Mouse (Mus musculus) CH12.LX (cell line): ENCODE measurements around the gene Zbtb1. TPM values are rescaled to one million over a fixed set of nuclear protein-coding genes. Genes with fewer than 3 reads are reported as not detected.

Experiments used
- DNase-seq: peaks from one replicate; pipeline ENCODE4 v3.0.0-alpha.2; 2013; ENCODE audit errors: extremely low read depth
- H3K27ac ChIP-seq: 2 replicates; pipeline ENCODE4 v1.5.1; 2012; ENCODE audit warnings: low read depth, mild to moderate bottlenecking, control low read depth, moderate library complexity; ENCODE audit not compliant: insufficient read depth
- H3K27me3 ChIP-seq: replicated peaks from 2 replicates; pipeline ENCODE3; 2012; ENCODE audit warnings: inconsistent platforms
- H3K36me3 ChIP-seq, 2 experiments: replicated peaks in 1 of 2; 2 replicates each; pipeline versions ENCODE3 to v1.6.1; 2012; ENCODE audit warnings: inconsistent platforms in 1 of 2, low read length in 1 of 2, mild to moderate bottlenecking in 1 of 2, mixed read lengths in 1 of 2, moderate library complexity in 1 of 2; ENCODE audit not compliant: control insufficient read depth in 1 of 2, insufficient read depth in 1 of 2
- H3K4me1 ChIP-seq, 2 experiments: 2 replicates each; pipeline ENCODE4 v1.6.1; 2012; ENCODE audit warnings: inconsistent platforms in 1 of 2, moderate library complexity in 1 of 2; ENCODE audit not compliant: insufficient read depth in 2 of 2, control insufficient read depth in 1 of 2
- H3K4me2 ChIP-seq: 2 replicates; pipeline ENCODE4 v1.6.1; 2012; ENCODE audit warnings: low read depth, mild to moderate bottlenecking, control low read depth; ENCODE audit not compliant: poor library complexity, insufficient read depth, severe bottlenecking
- H3K4me3 ChIP-seq, 3 experiments: fragments of 150-350 bp in 1 of 3; sonication (generic) in 1 of 3; replicated peaks in 1 of 3; 2 replicates each; pipeline versions ENCODE3 to v1.5.1; 2011 to 2012; ENCODE audit warnings: low read depth in 2 of 3, low read length in 2 of 3, mild to moderate bottlenecking in 2 of 3, moderate library complexity in 2 of 3, control low read depth in 1 of 3, improper control_type of control experiment in 1 of 3, inconsistent platforms in 1 of 3, mixed read lengths in 1 of 3; ENCODE audit not compliant: poor library complexity in 1 of 3
- H3K79me2 ChIP-seq: replicated peaks from 2 replicates; pipeline ENCODE4 v1.6.1; 2012; ENCODE audit warnings: mild to moderate bottlenecking, moderate library complexity; ENCODE audit not compliant: control insufficient read depth, poor library complexity, insufficient read depth, severe bottlenecking; ENCODE audit errors: extremely low read depth
- H3K9ac ChIP-seq: 2 replicates; pipeline ENCODE4 v1.6.1; 2012; ENCODE audit warnings: low read depth, mild to moderate bottlenecking, control low read depth, moderate library complexity; ENCODE audit not compliant: insufficient read depth
- H3K9me3 ChIP-seq: replicated peaks from 2 replicates; pipeline ENCODE3; 2012; ENCODE audit warnings: low read length, inconsistent platforms, mixed read lengths
- BHLHE40 ChIP-seq: IDR thresholded peaks from 2 replicates; pipeline ENCODE4 v1.6.1; 2011; ENCODE audit warnings: mild to moderate bottlenecking, low read depth, low read length, improper control_type of control experiment
- CTCF ChIP-seq, 2 experiments: IDR thresholded peaks in 1 of 2; conservative IDR thresholded peaks in 1 of 2; 2 replicates each; pipeline ENCODE4 v1.5.1; 2011 to 2012; ENCODE audit warnings: low read depth in 2 of 2, low read length in 2 of 2, improper control_type of control experiment in 1 of 2, inconsistent platforms in 1 of 2, mild to moderate bottlenecking in 1 of 2, moderate library complexity in 1 of 2
- ELF1 ChIP-seq: IDR thresholded peaks from 2 replicates; pipeline ENCODE4 v1.6.1; 2014; ENCODE audit warnings: low read depth, mild to moderate bottlenecking, inconsistent platforms, low read length, improper control_type of control experiment
- ETS1 ChIP-seq: conservative IDR thresholded peaks from 2 replicates; pipeline ENCODE4 v1.6.1; 2012; ENCODE audit warnings: low read depth, mild to moderate bottlenecking, inconsistent platforms, low read length, improper control_type of control experiment, moderate library complexity
- GABPA ChIP-seq: IDR thresholded peaks from 2 replicates; pipeline ENCODE4 v1.6.1; 2012; ENCODE audit warnings: low read depth, low read length, improper control_type of control experiment, inconsistent platforms; ENCODE audit not compliant: insufficient replicate concordance
- IRF4 ChIP-seq: IDR thresholded peaks from 2 replicates; pipeline ENCODE4 v1.6.1; 2014; ENCODE audit warnings: low read depth, mild to moderate bottlenecking, inconsistent platforms, low read length, improper control_type of control experiment
- JUN ChIP-seq: IDR thresholded peaks from 2 replicates; pipeline ENCODE4 v1.6.1; 2011; ENCODE audit warnings: low read depth, mild to moderate bottlenecking, low read length, improper control_type of control experiment, moderate library complexity; ENCODE audit not compliant: insufficient read depth
- MAZ ChIP-seq: IDR thresholded peaks from 2 replicates; pipeline ENCODE4 v1.6.1; 2012; ENCODE audit warnings: low read depth, mild to moderate bottlenecking, inconsistent platforms, low read length, improper control_type of control experiment, moderate library complexity
- MXI1 ChIP-seq: IDR thresholded peaks from 2 replicates; pipeline ENCODE4 v1.6.1; 2011; ENCODE audit warnings: mild to moderate bottlenecking, low read depth, low read length, improper control_type of control experiment
- MYC ChIP-seq: IDR thresholded peaks from 2 replicates; pipeline ENCODE4 v1.6.1; 2011; ENCODE audit warnings: low read depth, mild to moderate bottlenecking, improper control_type of control experiment, low read length
- NRF1 ChIP-seq: IDR thresholded peaks from 2 replicates; pipeline ENCODE4 v1.6.1; 2014; ENCODE audit warnings: low read depth, mild to moderate bottlenecking, inconsistent platforms, low read length, improper control_type of control experiment, moderate library complexity
- POLR2A ChIP-seq: IDR thresholded peaks from 2 replicates; pipeline ENCODE4 v1.6.1; 2011; ENCODE audit warnings: low read depth, mild to moderate bottlenecking, improper control_type of control experiment, low read length
- POLR2AphosphoS2 ChIP-seq: IDR thresholded peaks from 2 replicates; pipeline ENCODE4 v1.6.1; 2011; ENCODE audit warnings: low read depth, low read length, improper control_type of control experiment
- RAD21 ChIP-seq: IDR thresholded peaks from 2 replicates; pipeline ENCODE4 v1.6.1; 2011; ENCODE audit warnings: low read depth, mild to moderate bottlenecking, low read length, improper control_type of control experiment, moderate library complexity
- SIN3A ChIP-seq: IDR thresholded peaks from 2 replicates; pipeline ENCODE4 v1.6.1; 2012; ENCODE audit warnings: low read length, improper control_type of control experiment, inconsistent platforms
- SMC3 ChIP-seq: IDR thresholded peaks from 2 replicates; pipeline ENCODE4 v1.6.1; 2011; ENCODE audit warnings: low read depth, low read length, improper control_type of control experiment
- TCF12 ChIP-seq: IDR thresholded peaks from 2 replicates; pipeline ENCODE4 v1.6.1; 2014; ENCODE audit warnings: low read depth, mild to moderate bottlenecking, inconsistent platforms, low read length, improper control_type of control experiment
- ZMIZ1 ChIP-seq: IDR thresholded peaks from 2 replicates; pipeline ENCODE4 v1.6.1; 2012; ENCODE audit warnings: low read depth, mild to moderate bottlenecking, inconsistent platforms, low read length, improper control_type of control experiment
- dilution Hi-C: fragments of 300-500 bp; cut with MboI; formaldehyde crosslinking; loops from 2 replicates; pipeline ENCODE4 v1.14.3; 2020; ENCODE audit warnings: low sequenced_read_pairs; ENCODE audit not compliant: extremely low pct_unique_long_range_greater_than_20kb, extremely low pct_ligation_motif_present
- in situ Hi-C: fragments of 300-500 bp; cut with MboI; formaldehyde crosslinking; loops from 3 replicates; pipeline ENCODE4 v1.14.3; 2019; ENCODE audit warnings: low sequenced_read_pairs, low pct_ligation_motif_present, low pct_unique_long_range_greater_than_20kb, mixed read lengths
- polyA plus RNA-seq: library from polyadenylated mRNA; unstranded; fragments of >175 nt; gene quantifications from 2 replicates; pipeline ENCODE4 v1.2.1, GENCODE M21; 2012; ENCODE audit warnings: low read depth; ENCODE audit not compliant: insufficient read length
- total RNA-seq, 2 experiments: library from RNA; depleted of rRNA; stranded (reverse); fragments of 300-350 nt in 1 of 2; fragments of >200 nt in 1 of 2; gene quantifications; 2 replicates each; pipeline ENCODE4 v1.2.3; 2012 to 2014

Zbtb1 gene
- total and polyA plus RNA-seq, 3 experiments, result 6.4 to 22.0 (median 17.1) TPM

GRCm38 (mm10) chr12:76404836-76405182 lies 34.7 kb downstream of the Zbtb1 start:
- in situ Hi-C loops, result loop anchor here (5.0 kb wide), 1 partner anchor 33 kb away; the partner anchor contains the start of gene Zbtb1
- dilution Hi-C loops, result no loop called here
- no peak for TF ChIP-seq NRF1
- no peak for TF ChIP-seq GABPA
- TF ChIP-seq BHLHE40, result no peak
- TF ChIP-seq TCF12, result no peak
- TF ChIP-seq ZMIZ1, result no peak
- TF ChIP-seq RAD21, result no peak
- TF ChIP-seq POLR2A, result no peak
- no peak for TF ChIP-seq POLR2AphosphoS2
- TF ChIP-seq CTCF (conservative IDR thresholded peaks at IDR 0.05 in 1 of 2, IDR thresholded peaks at IDR 0.05 in 1 of 2; ENCODE audit: low read depth in 2 of 2, low read length in 2 of 2), result no peak
- TF ChIP-seq SMC3, result no peak
- TF ChIP-seq ELF1, result no peak
- no peak for TF ChIP-seq JUN
- TF ChIP-seq IRF4, result no peak
- Histone ChIP-seq H3K36me3 (peaks cover 2 to 12% of the 10 kb centered on the region in 2 experiments), H3K9ac (no peak overlapping the region), H3K27me3 (no peaks in the 10 kb centered on the region), H3K79me2 (no peaks in the 10 kb centered on the region), H3K9me3 (peaks cover 21% of the 10 kb centered on the region), H3K4me3 (no peak overlapping the region), H3K4me2 (no peak overlapping the region), H3K27ac (no peak overlapping the region), H3K4me1 (peaks cover 0 to 10% of the 10 kb centered on the region in 2 experiments; a peak in 2 of 4 replicates)
- DNase-seq, result no peak

- no peak for TF ChIP-seq MXI1
- no peak for TF ChIP-seq SIN3A
- TF ChIP-seq RAD21, result no peak
- TF ChIP-seq ETS1, result no peak
- no peak for TF ChIP-seq MYC
- no peak for TF ChIP-seq ZMIZ1
- TF ChIP-seq MAZ, result no peak
- no peak for TF ChIP-seq GABPA
- TF ChIP-seq JUN, result no peak
- TF ChIP-seq SMC3, result no peak
- in situ Hi-C loops, result loop anchor here (5.0 kb wide), 1 partner anchor 33 kb away; the partner anchor contains the start of gene Zbtb1
- Histone ChIP-seq H3K79me2 (no peaks in the 10 kb centered on the region), H3K27me3 (no peaks in the 10 kb centered on the region), H3K36me3 (peaks cover 2 to 12% of the 10 kb centered on the region in 2 experiments), H3K9me3 (peaks cover 21% of the 10 kb centered on the region), H3K4me3 (no peak overlapping the region), H3K4me1 (peaks cover 0 to 10% of the 10 kb centered on the region in 2 experiments; a peak in 2 of 4 replicates), H3K27ac (no peak overlapping the region), H3K4me2 (no peak overlapping the region), H3K9ac (no peak overlapping the region)
- dilution Hi-C loops, result no loop called here
- no peak for DNase-seq
Measured at GRCm38 (mm10) chr12:76405183-76405970, 35.3 kb downstream of the Zbtb1 start.
